Mouse (Mus musculus): ENCODE data around the gene Bud23. TPM values are rescaled to one million over a fixed set of nuclear protein-coding genes. Genes with fewer than 3 reads are reported as not detected.

Bud23 gene
- polyA plus RNA-seq, 1 experiment from 2014 or later = 104 TPM

- Histone ChIP-seq H3K4me3 (no peak overlapping the region), H3K27me3 (replicated peaks) (no peaks in the 10 kb centered on the region), H3K9ac (no peak overlapping the region), H3K27ac (0 out of 2 replicates have a peak overlapping the region, but pooled peaks have one; percentile 36), H3K4me1 (peaks cover 29% of the 10 kb centered on the region), H3K36me3 (no peaks in the 10 kb centered on the region), H3K4me2 (peak overlapping the region; percentile 13; the same call in 1 of the 2 replicates), H3K9me3 (replicated peaks) (peaks cover 5% of the 10 kb centered on the region)
- ATAC-seq = peak; percentile 38
- WGBS (ENCODE audit: insufficient replicate concordance) = 55% methylated on average over 18 of the region's 18 CpGs
These were observed 29.0 kb downstream of the Bud23 start for GRCm38 (mm10) chr5:135035608-135036359.

- Histone ChIP-seq H3K36me3 (no peaks in the 10 kb centered on the region), H3K4me2 (no peak overlapping the region), H3K27ac (no peak overlapping the region), H3K4me3 (no peak overlapping the region), H3K9ac (no peak overlapping the region), H3K27me3 (replicated peaks) (no peaks in the 10 kb centered on the region), H3K9me3 (replicated peaks) (peaks cover 5% of the 10 kb centered on the region), H3K4me1 (peaks cover 19% of the 10 kb centered on the region)
- no peak for ATAC-seq
- WGBS (ENCODE audit: insufficient replicate concordance) = 90% methylated on average over 2 of the region's 2 CpGs
These were observed 30.2 kb downstream of the Bud23 start for GRCm38 (mm10) chr5:135034593-135034992.

GRCm38 (mm10) chr5:135032581-135032980 is 32.2 kb downstream of the Bud23 start:
- 78% methylated on average over 5 of the region's 5 CpGs for WGBS (ENCODE audit: insufficient replicate concordance)

GRCm38 (mm10) chr5:135029007-135029854 is 35.5 kb downstream of the Bud23 start:
- peak; percentile 28; the same call in 1 of the 2 replicates for ATAC-seq
- Histone ChIP-seq H3K27me3 (replicated peaks) (peaks cover 26% of the 10 kb centered on the region), H3K4me3 (no peak overlapping the region), H3K4me2 (peak overlapping the region; percentile 43), H3K36me3 (no peaks in the 10 kb centered on the region), H3K9ac (no peak overlapping the region), H3K9me3 (replicated peaks) (no peaks in the 10 kb centered on the region), H3K27ac (peak overlapping the region; percentile 47; the same call in 1 of the 2 replicates), H3K4me1 (peaks cover 35% of the 10 kb centered on the region)
- 43% methylated on average over 18 of the region's 18 CpGs for WGBS (ENCODE audit: insufficient replicate concordance)

More at GRCm38 (mm10) chr5:135032581-135032980, 32.2 kb downstream of the Bud23 start:
- no peak for ATAC-seq
- Histone ChIP-seq H3K36me3 (no peaks in the 10 kb centered on the region), H3K9ac (no peak overlapping the region), H3K4me1 (peaks cover 24% of the 10 kb centered on the region), H3K27me3 (replicated peaks) (0 out of 2 replicates have a peak, but pooled peaks cover under 1% of the 10 kb centered on the region), H3K4me3 (no peak overlapping the region), H3K9me3 (replicated peaks) (peaks cover 5% of the 10 kb centered on the region), H3K4me2 (no peak overlapping the region), H3K27ac (no peak overlapping the region)

GRCm38 (mm10) chr5:135025899-135026298 is 38.9 kb downstream of the Bud23 start:
- H3K9me3 ChIP-seq (replicated peaks) = no peaks in the 10 kb centered on the region
- no peak overlapping the region for H3K9ac ChIP-seq
- H3K36me3 ChIP-seq = no peaks in the 10 kb centered on the region
- 23% methylated on average over 7 of the region's 7 CpGs for WGBS (ENCODE audit: insufficient replicate concordance)
- peaks cover 51% of the 10 kb centered on the region for H3K4me1 ChIP-seq
- ATAC-seq = no peak
- peaks cover 36% of the 10 kb centered on the region for H3K27me3 ChIP-seq (replicated peaks)
- no peak overlapping the region for H3K27ac ChIP-seq
- H3K4me3 ChIP-seq = no peak overlapping the region
- H3K4me2 ChIP-seq = no peak overlapping the region; the same call in 1 of the 2 replicates

GRCm38 (mm10) chr5:135024665-135025224 is 40.0 kb downstream of the Bud23 start:
- Histone ChIP-seq H3K27ac (no peak overlapping the region), H3K9ac (no peak overlapping the region), H3K36me3 (no peaks in the 10 kb centered on the region), H3K27me3 (replicated peaks) (peaks cover 36% of the 10 kb centered on the region), H3K4me1 (peaks cover 51% of the 10 kb centered on the region), H3K4me3 (peak overlapping the region; percentile 68; the same call in 1 of the 2 replicates), H3K4me2 (peak overlapping the region; percentile 95), H3K9me3 (replicated peaks) (no peaks in the 10 kb centered on the region)
- 24% methylated on average over 11 of the region's 11 CpGs for WGBS (ENCODE audit: insufficient replicate concordance)
- ATAC-seq = no peak

GRCm38 (mm10) chr5:135023344-135024173 is 41.2 kb downstream of the Bud23 start, which contains the start of gene Stx1a:
Gene Stx1a (plus strand): TSS chr5:135023482.
- Histone ChIP-seq H3K27me3 (replicated peaks) (peaks cover 36% of the 10 kb centered on the region), H3K9ac (peak within 1 kb of the TSS; percentile 71), H3K4me3 (peak within 1 kb of the TSS; percentile 68), H3K4me1 (peaks cover 39% of the 10 kb centered on the region), H3K9me3 (replicated peaks) (no peaks in the 10 kb centered on the region), H3K4me2 (peak within 1 kb of the TSS; percentile 95), H3K27ac (no peak within 1 kb of the TSS; the same call in 1 of the 2 replicates), H3K36me3 (no peaks in the 10 kb centered on the region)
- WGBS (ENCODE audit: insufficient replicate concordance) = under 1% methylated on average over 59 of the region's 61 CpGs
- ATAC-seq = peak; percentile 91

GRCm38 (mm10) chr5:135021814-135022213 is 42.9 kb downstream of the Bud23 start:
- H3K27me3 ChIP-seq (replicated peaks) = peaks cover 29% of the 10 kb centered on the region
- no peaks in the 10 kb centered on the region for H3K36me3 ChIP-seq
- no peaks in the 10 kb centered on the region for H3K9me3 ChIP-seq (replicated peaks)
- ATAC-seq = no peak
- no peak overlapping the region for H3K4me3 ChIP-seq
- 75% methylated on average over 6 of the region's 6 CpGs for WGBS (ENCODE audit: insufficient replicate concordance)
- peaks cover 36% of the 10 kb centered on the region for H3K4me1 ChIP-seq
- H3K27ac ChIP-seq = no peak overlapping the region
- no peak overlapping the region for H3K9ac ChIP-seq
- no peak overlapping the region for H3K4me2 ChIP-seq

GRCm38 (mm10) chr5:135016224-135016759 is 48.5 kb downstream of the Bud23 start:
- 40% methylated on average over 4 of the region's 4 CpGs for WGBS (ENCODE audit: insufficient replicate concordance)
- Histone ChIP-seq H3K4me2 (no peak overlapping the region), H3K4me3 (no peak overlapping the region), H3K27ac (no peak overlapping the region), H3K4me1 (peaks cover 32% of the 10 kb centered on the region), H3K9me3 (replicated peaks) (no peaks in the 10 kb centered on the region), H3K9ac (no peak overlapping the region), H3K27me3 (replicated peaks) (no peaks in the 10 kb centered on the region), H3K36me3 (peaks cover 4% of the 10 kb centered on the region)
- ATAC-seq = no peak

- 0 out of 2 replicates have a peak, but pooled peaks have one; percentile 13 for ATAC-seq
These were observed 49.3 kb downstream of the Bud23 start for GRCm38 (mm10) chr5:135015497-135015896.

More at GRCm38 (mm10) chr5:135015497-135015896, 49.3 kb downstream of the Bud23 start:
- Histone ChIP-seq H3K36me3 (peaks cover 9% of the 10 kb centered on the region), H3K27me3 (replicated peaks) (no peaks in the 10 kb centered on the region), H3K27ac (no peak overlapping the region), H3K9ac (no peak overlapping the region), H3K9me3 (replicated peaks) (no peaks in the 10 kb centered on the region), H3K4me2 (no peak overlapping the region), H3K4me3 (no peak overlapping the region), H3K4me1 (peaks cover 39% of the 10 kb centered on the region)
- WGBS (ENCODE audit: insufficient replicate concordance) = 14% methylated on average over 7 of the region's 7 CpGs

All from liver, embryonic 12.5 days (tissue).